Mouse (Mus musculus) MEL (cell line): ENCODE data around the gene Klk1b4.
"Not testable (repeated sequence)": the region's sequence is repeated elsewhere in the genome, so short reads cannot be mapped to it uniquely, and the experiment has no call there.

Source experiments
- CTCF ChIP-seq, 3 experiments: IDR thresholded peaks in 2 of 3; conservative IDR thresholded peaks in 1 of 3; 2 replicates each; pipeline ENCODE4 v1.5.1; 2011 to 2012; ENCODE audit warnings: low read length in 3 of 3, low read depth in 2 of 3, mild to moderate bottlenecking in 2 of 3, improper control_type of control experiment in 1 of 3, inconsistent platforms in 1 of 3, mixed read lengths in 1 of 3, moderate library complexity in 1 of 3; ENCODE audit not compliant: control insufficient read depth in 1 of 3, insufficient read depth in 1 of 3, poor library complexity in 1 of 3, severe bottlenecking in 1 of 3
- MXI1 ChIP-seq: IDR thresholded peaks from 2 replicates; pipeline ENCODE4 v1.6.1; 2011; ENCODE audit warnings: mild to moderate bottlenecking, low read depth, low read length, improper control_type of control experiment
- NRF1 ChIP-seq: IDR thresholded peaks from 2 replicates; pipeline ENCODE4 v1.6.1; 2014; ENCODE audit warnings: low read depth, mild to moderate bottlenecking, inconsistent platforms, low read length, improper control_type of control experiment, moderate library complexity; ENCODE audit not compliant: poor library complexity, insufficient read depth, severe bottlenecking
- POLR2A ChIP-seq, 2 experiments: IDR thresholded peaks; 2 replicates each; pipeline ENCODE4 v1.6.1; 2011 to 2012; ENCODE audit warnings: low read length in 2 of 2, mild to moderate bottlenecking in 2 of 2, control low read depth in 1 of 2, improper control_type of control experiment in 1 of 2, low read depth in 1 of 2, moderate library complexity in 1 of 2; ENCODE audit not compliant: control insufficient read depth in 1 of 2, insufficient read depth in 1 of 2, poor library complexity in 1 of 2
- USF1 ChIP-seq: IDR thresholded peaks from 2 replicates; pipeline ENCODE4 v1.6.1; 2014; ENCODE audit warnings: low read depth, mild to moderate bottlenecking, inconsistent platforms, low read length, improper control_type of control experiment, moderate library complexity
- ZNF384 ChIP-seq: IDR thresholded peaks from 2 replicates; pipeline ENCODE4 v1.6.1; 2012; ENCODE audit warnings: low read depth, mild to moderate bottlenecking, inconsistent platforms, low read length, improper control_type of control experiment

DNA sequence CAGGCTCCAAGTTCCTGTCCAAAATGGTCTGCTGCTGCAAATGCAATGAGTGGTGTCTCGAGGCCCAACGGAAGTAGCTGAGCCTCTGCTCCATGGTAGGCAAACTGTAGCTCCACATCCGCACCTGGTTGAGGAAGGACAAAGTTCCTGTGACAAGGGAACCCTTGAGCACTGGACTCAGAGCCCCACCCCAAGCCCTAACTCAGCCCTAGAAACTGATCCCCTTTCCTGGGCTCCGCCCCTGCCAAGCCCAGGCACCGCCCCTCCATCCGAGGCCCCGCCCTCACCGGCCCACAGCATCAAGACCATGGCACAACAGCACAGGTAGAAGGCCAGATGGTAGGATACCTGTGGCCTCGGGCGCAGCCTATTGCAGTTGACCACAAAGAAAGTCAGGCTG, 14.4 kb downstream of the Klk1b4 start:
- not testable (repeated sequence) for TF ChIP-seq ZNF384; POLR2A (IDR thresholded peaks at IDR 0.05; ENCODE audit: control insufficient read depth in 1 of 2, insufficient read depth in 1 of 2, low read depth in 1 of 2, low read length in 2 of 2, poor library complexity in 1 of 2); MXI1; USF1; CTCF (IDR thresholded peaks at IDR 0.05 in 2 of 3, conservative IDR thresholded peaks at IDR 0.05 in 1 of 3; ENCODE audit: control insufficient read depth in 1 of 3, insufficient read depth in 1 of 3, low read depth in 2 of 3, low read length in 3 of 3, poor library complexity in 1 of 3, severe bottlenecking in 1 of 3); NRF1
